Mouse (Mus musculus) megakaryocyte, embryonic 14.5 days (primary cell): ENCODE results near the gene Igsf8. TPM values are rescaled to one million over a fixed set of nuclear protein-coding genes. Genes with fewer than 3 reads are reported as not detected.
A peak's percentile ranks its signal among the peaks of the same experiment; 100 is the strongest.

Experiments used
- H3K27me3 ChIP-seq: replicated peaks from 2 replicates; pipeline ENCODE3; 2012; ENCODE audit warnings: inconsistent platforms
- H3K36me3 ChIP-seq: replicated peaks from 2 replicates; pipeline ENCODE3; 2012; ENCODE audit warnings: low read length, inconsistent platforms, mixed read lengths
- H3K4me1 ChIP-seq: 2 replicates; pipeline ENCODE4 v1.6.1; 2012; ENCODE audit warnings: inconsistent platforms
- H3K4me3 ChIP-seq: replicated peaks from 2 replicates; pipeline ENCODE3; 2012; ENCODE audit warnings: moderate library complexity, mild to moderate bottlenecking, inconsistent platforms
- H3K9me3 ChIP-seq: 2 replicates; pipeline ENCODE4 v1.6.1; 2012; ENCODE audit warnings: inconsistent platforms
- FLI1 ChIP-seq: IDR thresholded peaks from 2 replicates; pipeline ENCODE4 v1.6.1; 2012; ENCODE audit warnings: low read length, inconsistent platforms, mixed read lengths
- GATA1 ChIP-seq: IDR thresholded peaks from 3 replicates; pipeline ENCODE4 v1.6.1; 2012; ENCODE audit warnings: mixed read lengths, low read length, inconsistent platforms, borderline replicate concordance
- polyA plus RNA-seq: library from polyadenylated mRNA; stranded (reverse); fragments of >175 nt; gene quantifications from 2 replicates; pipeline ENCODE4 v1.2.3, GENCODE M21; 2012; ENCODE audit warnings: low replicate concordance; ENCODE audit not compliant: insufficient read depth

Igsf8 gene
- polyA plus RNA-seq, 1 experiment: 46.3 TPM

DNA sequence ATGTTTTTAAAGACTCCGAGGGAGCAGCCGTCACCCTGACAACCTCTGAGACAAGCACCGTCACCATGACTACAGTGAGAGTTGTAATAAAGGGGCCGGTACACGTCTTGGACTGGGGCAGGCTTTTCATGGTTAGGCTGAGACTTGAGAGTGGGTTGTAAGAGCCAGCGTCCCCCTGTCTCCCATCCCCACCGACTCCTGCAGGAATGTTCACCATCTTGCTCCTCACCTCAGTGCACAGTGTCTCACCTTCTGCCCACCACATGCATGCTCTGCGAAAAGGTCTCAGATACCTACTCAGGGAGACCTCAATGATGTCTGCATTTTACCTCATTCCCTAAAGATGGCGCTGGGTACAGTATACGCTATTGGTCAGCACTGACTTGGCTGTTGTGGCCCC is 10.3 kb downstream of the Igsf8 start:
- H3K36me3 ChIP-seq: no peaks in the 10 kb centered on the region
- no peak overlapping the region for H3K4me3 ChIP-seq
- H3K9me3 ChIP-seq: no peaks in the 10 kb centered on the region
- TF ChIP-seq FLI1: no peak
- H3K4me1 ChIP-seq: peaks cover 8% of the 10 kb centered on the region
- peaks cover 6% of the 10 kb centered on the region for H3K27me3 ChIP-seq

DNA sequence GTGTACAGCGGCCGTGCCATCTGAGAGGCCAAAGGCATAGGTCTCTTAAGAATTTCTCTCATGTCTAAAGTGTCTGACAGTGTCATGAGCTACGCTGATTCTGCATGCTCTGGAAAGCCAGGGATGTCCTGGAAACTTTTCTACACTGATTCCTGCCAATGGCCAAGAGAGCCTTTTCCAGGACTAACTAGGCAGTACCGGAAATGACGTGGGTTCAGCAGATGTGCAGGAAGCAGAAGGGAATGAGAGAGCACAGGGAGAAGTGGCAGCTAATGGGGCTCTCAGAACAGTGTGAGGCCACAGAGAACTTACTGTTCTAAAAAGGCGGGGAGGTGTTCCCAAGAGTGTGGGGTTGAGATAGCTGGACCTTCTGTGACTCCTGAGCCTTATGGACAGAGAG is 11.9 kb downstream of the Igsf8 start:
- Histone ChIP-seq H3K36me3 (no peaks in the 10 kb centered on the region), H3K9me3 (no peaks in the 10 kb centered on the region), H3K27me3 (peaks cover 6% of the 10 kb centered on the region), H3K4me3 (no peak overlapping the region), H3K4me1 (peaks cover 24% of the 10 kb centered on the region)
- TF ChIP-seq GATA1: no peak

DNA sequence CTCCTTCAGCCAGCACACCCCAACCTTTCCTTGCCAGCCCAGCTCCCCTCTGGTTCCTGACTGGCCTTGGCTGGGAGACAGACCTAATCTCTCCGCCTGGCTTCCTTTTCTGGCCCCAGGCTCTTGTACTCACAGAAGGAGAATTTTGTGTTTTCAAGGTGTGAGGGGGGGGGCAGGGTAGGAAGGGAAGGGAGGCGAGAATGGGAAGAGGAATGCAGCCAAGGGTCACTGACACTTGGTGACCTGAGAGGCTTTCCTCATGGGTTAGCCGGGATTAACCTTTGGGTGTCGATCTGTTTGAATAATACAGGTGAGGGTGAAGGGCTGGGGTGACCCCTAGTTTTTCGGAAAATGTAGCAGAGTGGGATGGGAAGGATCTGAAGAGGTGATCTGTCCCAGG is 12.7 kb downstream of the Igsf8 start:
- no peaks in the 10 kb centered on the region for H3K9me3 ChIP-seq
- H3K27me3 ChIP-seq: peaks cover 8% of the 10 kb centered on the region
- no peak overlapping the region for H3K4me3 ChIP-seq
- TF ChIP-seq FLI1 (no peak), GATA1 (no peak)
- H3K36me3 ChIP-seq: no peaks in the 10 kb centered on the region
- peaks cover 29% of the 10 kb centered on the region for H3K4me1 ChIP-seq

DNA sequence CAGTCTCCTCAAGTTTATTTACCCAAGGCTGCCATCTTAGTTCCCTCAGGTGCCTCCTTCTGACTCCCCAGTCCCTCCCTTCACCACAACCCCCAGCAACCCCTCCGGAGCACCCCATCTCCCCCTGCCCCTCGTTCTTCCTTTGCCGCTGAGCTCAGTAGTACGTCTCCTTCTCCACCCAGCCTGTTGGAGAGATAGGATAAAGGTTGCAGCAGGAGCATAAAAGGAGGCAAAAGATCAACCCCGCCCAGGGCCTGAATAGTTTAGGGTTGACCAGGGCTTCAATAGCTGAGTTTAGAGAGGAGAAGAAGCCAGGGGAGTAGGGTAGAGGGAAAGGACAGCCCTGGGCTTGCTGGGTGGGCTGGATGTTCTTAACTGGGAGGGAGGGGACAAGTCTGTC is 13.1 kb downstream of the Igsf8 start:
- Histone ChIP-seq H3K4me3 (no peak overlapping the region), H3K9me3 (no peaks in the 10 kb centered on the region), H3K4me1 (peaks cover 31% of the 10 kb centered on the region), H3K36me3 (no peaks in the 10 kb centered on the region), H3K27me3 (peaks cover 12% of the 10 kb centered on the region)
- no peak for TF ChIP-seq GATA1
- TF ChIP-seq FLI1: no peak

DNA sequence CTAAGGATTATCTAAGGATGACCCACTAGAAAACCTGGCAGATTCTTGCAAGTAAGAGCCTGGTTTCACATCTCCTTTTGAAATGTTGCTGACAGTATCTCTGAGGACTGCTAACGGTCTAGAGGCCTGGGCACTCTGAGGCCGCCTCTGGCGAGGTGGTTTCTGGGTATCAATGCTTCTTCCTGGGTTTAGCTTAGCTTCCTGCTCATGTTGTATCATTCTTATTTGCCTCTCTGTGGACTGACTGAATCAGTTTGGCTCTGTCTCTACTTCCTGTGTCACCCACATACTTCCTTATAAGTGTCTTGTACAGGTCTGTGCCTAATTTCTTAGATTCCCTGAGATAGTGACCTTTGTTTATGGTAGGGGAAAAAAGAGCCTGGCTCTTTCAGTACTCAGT is 15.7 kb downstream of the Igsf8 start:
- H3K4me3 ChIP-seq: no peak overlapping the region
- peaks cover 44% of the 10 kb centered on the region for H3K4me1 ChIP-seq
- H3K36me3 ChIP-seq: no peaks in the 10 kb centered on the region
- H3K27me3 ChIP-seq: peaks cover 28% of the 10 kb centered on the region
- no peaks in the 10 kb centered on the region for H3K9me3 ChIP-seq
- no peak for TF ChIP-seq GATA1
- TF ChIP-seq FLI1: no peak

DNA sequence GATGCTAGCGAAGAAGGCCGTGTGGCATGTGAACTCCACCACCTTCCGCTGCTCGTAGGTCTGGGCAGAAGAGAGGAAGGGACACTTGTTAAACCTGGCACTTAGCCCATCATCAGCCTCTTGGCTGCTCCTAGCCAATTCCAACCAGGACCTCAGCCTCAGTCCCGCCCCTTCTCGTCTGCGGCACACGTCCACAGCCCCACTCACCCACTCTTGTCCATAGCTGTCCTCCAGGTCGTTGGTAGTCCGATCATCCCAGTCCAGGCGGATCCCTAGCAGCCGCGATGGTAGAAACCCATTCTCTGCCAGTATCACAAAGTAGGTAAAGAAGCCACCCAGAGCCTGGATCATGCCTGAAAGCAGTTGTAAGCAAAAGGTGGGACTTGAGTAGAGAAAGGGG is 16.9 kb downstream of the Igsf8 start:
- peaks cover 36% of the 10 kb centered on the region for H3K27me3 ChIP-seq

DNA sequence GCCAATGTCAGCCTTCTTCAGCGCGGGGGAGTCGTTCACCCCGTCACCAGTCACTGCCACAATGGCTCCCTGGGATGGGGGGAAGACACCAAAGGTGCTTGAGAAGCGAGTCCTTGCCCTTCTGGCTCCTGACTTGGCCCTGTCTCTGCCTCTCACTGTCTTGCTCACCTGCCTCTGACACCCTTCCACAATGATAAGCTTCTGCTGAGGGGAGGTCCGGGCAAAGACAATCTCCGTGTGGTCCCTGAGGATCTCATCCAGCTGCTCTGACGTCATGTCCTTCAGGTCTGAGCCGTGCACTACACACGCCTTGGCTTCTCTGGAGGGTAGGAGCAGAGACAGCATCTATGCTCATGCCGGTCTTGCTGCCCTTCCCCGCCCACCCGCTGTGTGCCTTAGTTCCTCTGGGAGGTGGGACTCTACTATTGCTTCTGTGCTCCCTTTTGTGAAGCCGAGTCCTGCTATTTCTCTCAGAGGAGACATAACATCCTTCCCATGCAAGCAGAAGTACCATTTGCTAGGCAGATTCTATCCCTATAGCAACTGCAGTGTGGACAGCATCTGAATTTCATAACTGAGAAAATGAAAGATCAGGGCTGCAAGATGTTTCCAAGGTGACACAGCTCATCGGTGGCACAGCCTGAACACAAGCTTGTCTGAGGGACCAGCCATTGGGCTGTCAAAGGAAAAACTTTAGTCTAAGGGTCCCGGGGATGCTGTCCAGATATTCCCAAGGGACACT is 18.5 kb downstream of the Igsf8 start:
- Histone ChIP-seq H3K9me3 (no peaks in the 10 kb centered on the region), H3K27me3 (peaks cover 46% of the 10 kb centered on the region), H3K36me3 (no peaks in the 10 kb centered on the region), H3K4me3 (peak overlapping the region; percentile 62), H3K4me1 (peaks cover 40% of the 10 kb centered on the region)
- TF ChIP-seq FLI1: no peak
- TF ChIP-seq GATA1: no peak

More for the DNA sequence above, 16.9 kb downstream of the Igsf8 start:
- Histone ChIP-seq H3K4me1 (peaks cover 44% of the 10 kb centered on the region), H3K36me3 (no peaks in the 10 kb centered on the region), H3K4me3 (no peak overlapping the region), H3K9me3 (no peaks in the 10 kb centered on the region)
- TF ChIP-seq GATA1 (no peak), FLI1 (no peak)

DNA sequence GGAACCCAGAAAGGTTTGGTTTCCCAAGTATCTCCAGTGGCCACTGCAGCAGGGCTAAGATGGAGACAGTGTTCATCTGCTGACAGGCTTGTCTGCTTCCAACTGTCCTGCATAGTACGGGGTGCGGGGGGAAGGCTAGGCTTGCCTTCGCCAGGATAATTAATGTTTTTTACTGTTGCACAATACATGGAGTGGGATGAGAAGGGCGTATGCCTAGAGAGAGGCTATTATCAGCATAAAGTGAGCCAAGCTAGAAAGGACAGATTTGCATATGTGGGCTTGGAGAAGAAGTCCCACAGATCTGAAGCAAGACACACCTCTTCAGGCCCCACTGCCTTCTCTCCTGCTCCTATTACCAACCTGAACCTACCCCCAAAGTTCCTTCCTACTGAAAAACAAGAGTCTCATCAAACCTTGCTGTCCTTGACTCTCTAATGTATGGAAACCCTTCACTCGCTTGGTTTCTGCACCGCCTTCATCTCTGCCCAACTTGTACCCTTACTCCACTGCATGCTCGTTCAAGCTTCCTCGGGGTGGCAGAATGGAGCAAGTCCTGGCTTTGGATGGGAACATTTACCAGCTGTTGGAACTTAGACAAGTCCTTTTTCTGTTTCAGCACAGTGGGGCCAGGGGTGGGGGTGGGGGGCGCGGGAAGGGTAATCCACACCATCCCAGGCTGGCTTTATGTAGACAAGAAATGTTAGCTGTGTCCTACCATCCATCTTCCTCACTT is 20.2 kb downstream of the Igsf8 start:
- Histone ChIP-seq H3K27me3 (peaks cover 61% of the 10 kb centered on the region), H3K4me3 (no peak overlapping the region), H3K9me3 (no peaks in the 10 kb centered on the region), H3K4me1 (peaks cover 36% of the 10 kb centered on the region), H3K36me3 (no peaks in the 10 kb centered on the region)
- no peak for TF ChIP-seq GATA1
- no peak for TF ChIP-seq FLI1

DNA sequence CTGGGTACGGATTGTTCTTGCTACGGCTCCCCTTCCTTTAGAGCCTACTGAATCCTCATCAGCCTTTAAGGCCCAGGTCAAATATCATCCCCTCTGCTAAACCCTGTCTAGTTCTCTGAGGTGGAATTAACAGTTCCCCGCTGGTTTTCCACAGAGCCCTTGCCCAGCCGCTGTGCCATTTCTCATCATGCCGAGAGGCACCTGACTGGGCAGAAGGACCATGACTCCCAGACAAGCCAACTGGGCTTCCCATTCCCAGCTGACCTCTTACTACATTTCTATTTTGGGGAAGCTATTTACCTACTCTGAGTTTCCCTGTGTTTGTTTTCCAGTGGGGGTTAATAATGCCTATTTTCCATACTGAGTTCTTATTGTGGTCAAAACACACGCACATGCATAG is 21.6 kb downstream of the Igsf8 start:
- Histone ChIP-seq H3K4me1 (peaks cover 22% of the 10 kb centered on the region; the same call in 1 of the 2 replicates), H3K4me3 (no peak overlapping the region), H3K27me3 (peaks cover 67% of the 10 kb centered on the region), H3K36me3 (no peaks in the 10 kb centered on the region), H3K9me3 (no peaks in the 10 kb centered on the region)
- TF ChIP-seq FLI1: no peak
- no peak for TF ChIP-seq GATA1

DNA sequence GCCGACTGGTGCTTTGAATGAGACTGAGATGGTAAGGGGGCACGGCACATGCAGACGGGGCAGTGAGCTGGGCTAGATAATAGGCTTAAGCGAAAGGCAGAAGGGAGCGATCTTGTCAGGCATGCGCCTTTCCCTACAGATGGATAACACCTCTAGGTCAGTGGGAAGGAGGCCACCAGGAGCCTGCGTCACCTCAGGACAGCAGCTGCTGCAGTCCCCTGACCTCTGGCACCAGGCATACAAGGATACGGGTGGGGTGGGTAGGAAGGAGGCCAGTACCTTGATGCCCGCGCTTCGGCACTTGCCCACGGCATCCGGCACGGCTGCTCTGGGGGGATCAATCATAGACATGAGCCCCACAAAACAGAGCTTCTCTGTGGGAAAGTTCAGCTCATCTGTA is 22.8 kb downstream of the Igsf8 start:
- Histone ChIP-seq H3K36me3 (no peaks in the 10 kb centered on the region), H3K4me1 (peaks cover 22% of the 10 kb centered on the region), H3K27me3 (peaks cover 70% of the 10 kb centered on the region), H3K4me3 (no peak overlapping the region), H3K9me3 (no peaks in the 10 kb centered on the region)
- TF ChIP-seq GATA1 (no peak), FLI1 (no peak)
